Mouse (Mus musculus) heart, postnatal 10 days (tissue): ENCODE measurements around the gene Tmem88b. TPM values are rescaled to one million over a fixed set of nuclear protein-coding genes. Genes with fewer than 3 reads are reported as not detected.
A peak's percentile ranks its signal among the peaks of the same experiment; 100 is the strongest.
"Not testable (repeated sequence)": the region's sequence is repeated elsewhere in the genome, so short reads cannot be mapped to it uniquely, and the experiment has no call there.

Source experiments
- DNase-seq, 2 experiments: peaks; one replicate each; pipeline ENCODE4 v3.0.0; 2021
- intact Hi-C: fragments of 180-260 bp; cut with DNase I; formaldehyde crosslinking; loops from one replicate; pipeline ENCODE4 v1.15.1; 2025
- total RNA-seq, 2 experiments: library from RNA; stranded (reverse); gene quantifications; 2 replicates each; pipeline ENCODE4 v1.2.3; 2021

Tmem88b gene
- total RNA-seq, 2 experiments from 2014 or later = 2.0 to 2.3 TPM

DNA sequence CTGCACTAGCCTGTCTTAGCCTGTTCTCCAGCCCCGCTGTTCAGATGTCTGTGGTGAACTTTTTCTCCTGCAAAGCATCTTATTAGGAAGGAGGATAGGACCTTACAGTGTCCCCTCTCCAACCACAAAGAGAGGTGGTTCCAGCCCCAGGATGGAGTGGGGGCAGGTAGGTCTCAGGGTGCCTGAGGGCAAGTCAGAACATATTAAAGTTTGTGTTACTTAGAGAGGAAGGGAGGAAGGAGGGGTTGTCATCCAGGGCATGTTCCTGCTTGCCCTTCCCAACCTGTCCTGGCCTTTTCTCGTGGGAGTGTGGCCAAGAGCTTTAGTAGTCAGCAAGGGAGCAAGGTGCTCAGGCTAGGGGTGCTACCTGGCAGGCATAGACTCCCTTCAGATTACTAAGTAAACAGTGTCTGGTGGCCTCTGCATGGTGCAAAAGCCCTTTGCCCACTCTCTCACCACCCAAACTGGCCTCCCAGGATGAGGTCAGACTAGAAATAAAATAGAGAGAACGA is 5.0 kb upstream of the Tmem88b start:
- DNase-seq = no peak
- intact Hi-C loops = no loop called here

DNA sequence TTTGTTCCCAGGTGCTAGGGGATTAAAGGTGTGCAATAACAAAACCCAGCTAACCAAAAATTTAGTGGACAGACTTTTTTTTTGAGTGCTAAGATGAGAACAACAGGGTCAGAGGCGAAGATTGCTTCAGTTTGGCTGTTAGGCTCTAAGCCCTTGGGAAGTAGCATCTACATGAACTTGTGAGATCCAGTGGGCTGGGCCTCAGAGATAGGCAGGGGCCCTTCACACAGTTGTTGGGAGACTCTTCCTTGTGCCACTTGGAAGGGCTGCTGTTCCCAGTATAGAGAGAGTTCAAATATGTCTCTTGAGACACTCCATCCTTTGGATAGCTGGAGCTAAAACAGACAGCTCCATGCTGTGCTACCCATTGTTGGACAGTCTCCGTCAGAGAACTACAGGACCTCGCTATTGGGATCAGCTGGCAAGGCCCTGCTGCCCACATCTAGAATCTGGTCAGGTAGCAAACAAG is 4.4 kb upstream of the Tmem88b start, which contains the start of gene Ankrd65:
Gene Ankrd65, plus strand, starts transcription at position 419 of the 469 bp plus-strand sequence.
- DNase-seq = no peak
- intact Hi-C loops = no loop called here

- not testable (repeated sequence) for DNase-seq
These were observed 3.2 kb upstream of the Tmem88b start for GRCm38 (mm10) chr4:155788833-155789232.

DNA sequence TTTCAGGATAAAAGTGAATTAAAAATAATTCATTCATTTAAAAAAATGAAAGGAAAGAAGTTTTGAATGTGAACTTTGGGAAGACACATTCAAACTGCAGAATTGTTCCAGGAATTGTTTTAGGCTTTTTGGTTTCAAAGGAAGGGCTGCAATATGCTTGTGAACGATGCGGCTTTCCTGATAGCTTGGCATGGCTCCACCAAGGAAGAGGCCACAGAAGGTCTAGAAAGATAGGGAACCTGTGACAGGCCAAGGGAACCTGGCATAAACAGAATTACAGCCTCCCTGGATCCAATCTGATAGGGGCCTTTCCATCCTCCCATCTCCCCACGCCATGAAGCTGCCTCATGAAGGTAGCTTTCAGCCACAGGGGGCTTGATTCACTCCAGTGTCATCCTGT is 2.6 kb upstream of the Tmem88b start:
- intact Hi-C loops = no loop called here
- no peak for DNase-seq

More at GRCm38 (mm10) chr4:155788833-155789232, 3.2 kb upstream of the Tmem88b start:
- intact Hi-C loops = not testable (repeated sequence)

DNA sequence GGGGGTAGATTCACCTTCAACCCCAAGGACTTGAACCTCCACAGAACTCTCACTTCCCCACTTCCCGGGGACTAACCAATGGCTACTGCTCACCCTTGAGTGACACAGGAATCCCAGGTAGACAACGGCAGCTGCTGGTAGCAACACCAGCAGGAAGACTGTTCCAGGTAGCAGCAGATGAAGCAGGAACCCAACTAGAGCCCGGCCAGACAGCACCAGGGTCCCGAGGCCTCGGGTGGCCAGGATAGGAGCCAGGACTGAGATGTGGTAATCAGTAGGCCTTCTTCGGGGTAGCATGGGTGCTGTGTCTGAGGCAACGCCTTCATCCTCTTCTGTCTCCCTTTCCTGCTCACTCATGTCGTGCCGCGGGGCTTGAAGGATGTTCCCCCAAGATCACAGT is 428 bp downstream of the Tmem88b start:
- no peak for DNase-seq
- intact Hi-C loops = no loop called here

- peak; percentile 89 to 90 for DNase-seq
- intact Hi-C loops = loop anchor here (1.0 kb wide), 1 partner anchor 15 kb away; no protein-coding TSS in a partner anchor
These were observed 1.5 kb downstream of the Tmem88b start for GRCm38 (mm10) chr4:155784081-155784701.

DNA sequence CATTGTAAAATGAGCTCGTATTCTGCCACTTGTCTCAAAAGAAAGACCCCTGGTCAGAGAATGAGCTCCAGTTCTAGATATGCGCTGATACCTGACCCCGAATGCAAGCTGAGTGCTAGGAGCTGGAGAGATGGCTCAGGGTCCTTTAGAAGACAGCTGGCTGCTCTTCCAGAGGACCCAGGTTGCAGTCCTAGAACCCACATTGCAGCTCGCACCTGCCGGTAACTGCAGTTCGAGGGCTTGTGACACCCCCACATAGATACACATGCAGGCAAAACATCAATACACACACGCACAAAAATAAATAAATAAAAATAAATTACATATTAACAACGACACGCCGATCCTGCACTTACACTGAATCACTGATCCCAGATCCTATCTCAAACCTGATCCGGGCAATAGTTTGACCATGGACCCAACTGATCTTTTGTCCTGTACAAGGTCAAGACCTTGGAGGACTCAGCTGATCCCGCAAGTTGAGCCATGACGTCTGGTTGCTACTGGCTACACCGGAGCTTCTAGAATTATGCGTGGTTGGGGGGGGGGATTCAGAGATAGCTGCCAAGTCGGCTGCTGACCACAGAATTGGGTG is 2.1 kb downstream of the Tmem88b start:
- DNase-seq = peak in 1 of 2 experiments; percentile 26
- intact Hi-C loops = loop anchor here (1.0 kb wide), 1 partner anchor 14 kb away; no protein-coding TSS in a partner anchor

GRCm38 (mm10) chr4:155780895-155781294 is 4.8 kb downstream of the Tmem88b start:
- peak; percentile 86 for DNase-seq
- intact Hi-C loops = no loop called here

DNA sequence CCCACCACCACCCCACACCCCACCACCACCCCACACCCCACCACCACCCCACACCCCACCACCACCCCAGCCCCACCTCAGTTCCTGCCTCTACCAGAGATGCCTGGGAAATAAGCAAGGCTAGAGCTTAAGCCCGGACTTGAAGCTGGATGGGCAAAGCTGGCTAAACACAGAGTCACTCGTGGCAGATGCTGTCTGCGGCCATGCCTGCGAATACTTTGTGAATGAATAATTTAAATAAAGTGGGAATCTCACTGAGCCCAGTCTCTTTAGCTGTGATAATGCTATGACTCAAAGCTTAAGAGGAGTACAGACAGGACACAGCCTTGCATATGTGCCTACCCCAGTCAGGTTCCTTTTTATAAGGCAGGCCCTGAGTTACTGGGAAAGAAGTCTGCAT is 6.2 kb downstream of the Tmem88b start:
- no peak for DNase-seq
- intact Hi-C loops = loop anchor here (10.0 kb wide), 1 partner anchor 295 kb away; no protein-coding TSS in a partner anchor

DNA sequence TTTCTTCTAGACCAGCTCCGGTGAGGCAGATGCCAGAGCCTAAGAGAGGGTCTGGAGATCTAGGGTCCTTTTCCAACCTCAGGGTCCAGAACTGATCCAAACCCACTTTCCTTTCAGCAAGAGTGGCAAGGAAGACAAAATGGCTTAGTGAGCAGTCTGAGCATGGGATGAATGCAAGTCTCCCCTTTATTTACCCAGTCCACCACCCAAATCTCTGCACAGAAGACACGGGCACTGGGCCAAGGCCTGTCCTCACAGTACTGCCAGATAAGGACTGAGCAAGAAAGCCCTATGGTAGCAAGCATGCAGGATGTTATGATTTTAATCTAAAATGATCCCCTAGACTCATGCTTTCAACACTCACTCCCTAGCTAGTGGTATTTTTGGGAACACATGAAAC is 7.9 kb downstream of the Tmem88b start:
- DNase-seq = peak in 1 of 2 experiments; percentile 32
- intact Hi-C loops = loop anchor here (10.0 kb wide), 1 partner anchor 293 kb away; no protein-coding TSS in a partner anchor

DNA sequence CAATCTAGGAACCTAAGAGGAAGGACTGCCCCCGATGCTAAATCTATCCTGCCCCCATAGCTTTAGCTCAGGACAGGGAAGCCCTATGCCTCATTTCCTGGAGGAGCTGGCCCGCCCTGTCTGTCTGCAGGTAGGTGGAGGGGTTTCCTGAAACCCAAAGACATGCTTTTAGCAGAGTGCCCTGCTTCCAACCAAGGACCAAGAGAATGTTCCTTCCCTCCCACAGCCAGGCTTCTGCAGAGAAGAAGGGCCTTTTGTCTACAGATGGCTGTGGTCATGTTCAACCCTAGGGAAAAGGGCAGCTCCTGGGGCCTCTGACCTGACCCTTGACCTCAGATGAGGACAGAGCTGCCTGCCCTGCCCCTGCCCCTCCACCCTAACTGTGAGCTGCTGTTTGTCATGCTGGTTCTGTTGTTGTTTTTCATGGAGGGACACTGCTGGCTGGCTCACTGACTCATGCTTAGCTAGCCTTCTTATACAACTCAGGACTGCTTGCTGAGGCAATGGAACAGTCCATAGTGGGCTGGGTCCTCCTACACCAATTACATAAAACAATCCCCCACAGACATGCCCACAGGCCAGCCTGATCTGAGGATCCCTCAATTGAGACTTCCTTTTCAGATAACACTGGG is 8.9 kb downstream of the Tmem88b start:
- intact Hi-C loops = loop anchor here (10.0 kb wide), 1 partner anchor 292 kb away; no protein-coding TSS in a partner anchor
- DNase-seq = no peak

GRCm38 (mm10) chr4:155775855-155776254 is 9.8 kb downstream of the Tmem88b start:
- peak; percentile 60 to 63 for DNase-seq
- intact Hi-C loops = loop anchor here (10.0 kb wide), 1 partner anchor 291 kb away; no protein-coding TSS in a partner anchor

GRCm38 (mm10) chr4:155774971-155775740 is 10.5 kb downstream of the Tmem88b start:
- intact Hi-C loops = loop anchor here (10.0 kb wide), 1 partner anchor 290 kb away; no protein-coding TSS in a partner anchor
- DNase-seq = peak; percentile 83 to 85

DNA sequence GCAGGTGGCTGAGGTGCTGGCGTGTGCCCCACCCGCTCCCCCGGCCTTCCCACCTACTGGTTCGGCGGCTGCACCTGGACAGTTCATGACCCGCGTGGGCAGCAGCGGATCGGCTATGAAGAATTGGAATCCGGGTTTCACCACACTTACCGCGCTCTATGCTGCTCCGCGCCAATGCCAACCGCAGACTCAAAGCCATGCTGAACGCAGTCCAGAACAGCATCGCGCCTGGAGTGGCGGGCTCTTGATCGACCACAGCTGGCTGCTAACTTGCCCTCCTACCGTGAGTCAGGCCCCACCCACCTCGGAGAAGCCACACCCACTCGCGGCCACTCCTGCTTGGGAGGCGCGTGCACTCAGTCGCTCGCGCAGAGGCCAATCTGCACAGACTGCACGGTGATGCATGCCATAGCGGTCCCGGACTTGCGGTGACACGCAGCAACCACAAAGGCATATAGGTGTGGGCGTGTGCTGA is 11.4 kb downstream of the Tmem88b start, which contains the start of gene Vwa1:
Gene Vwa1, minus strand, starts transcription at position 419 of the 475 bp plus-strand sequence.
- peak; percentile 91 to 94 for DNase-seq
- intact Hi-C loops = loop anchor here (10.0 kb wide), 1 partner anchor 290 kb away; no protein-coding TSS in a partner anchor

DNA sequence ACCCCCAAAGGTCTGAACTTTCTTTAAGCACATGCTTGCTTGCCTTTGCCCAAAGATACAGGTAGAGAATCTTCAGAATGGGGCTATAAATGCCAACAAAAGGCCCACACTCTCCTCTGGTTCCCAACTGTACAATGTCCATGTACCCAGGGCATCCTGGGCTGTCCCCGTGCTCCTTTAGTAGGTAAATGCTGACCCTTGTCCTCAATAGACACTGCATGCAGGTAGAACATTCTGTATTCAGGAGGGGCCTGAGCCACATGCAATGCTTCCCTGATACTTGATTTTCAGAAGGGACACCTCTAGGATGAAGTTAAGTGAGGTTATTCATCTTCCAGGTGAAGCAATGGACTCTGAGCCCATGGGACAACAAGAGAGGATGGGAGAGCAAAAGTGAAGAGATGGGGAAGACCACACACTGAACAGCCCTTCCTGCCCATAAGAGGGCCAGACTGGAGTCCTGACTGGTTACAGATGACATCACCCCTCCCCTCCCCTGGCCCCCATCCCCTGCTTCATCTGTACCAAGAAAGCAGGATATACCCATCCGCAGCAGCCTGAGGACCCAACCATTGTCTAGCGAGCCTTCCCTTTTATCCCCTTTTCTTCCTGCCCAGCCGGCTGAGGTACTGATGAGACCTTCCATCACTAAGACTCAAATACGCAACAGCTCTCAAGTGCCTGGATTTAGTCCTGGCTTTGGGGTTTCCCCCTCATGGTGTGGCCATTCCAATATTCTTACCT is 12.2 kb downstream of the Tmem88b start:
- no peak for DNase-seq
- intact Hi-C loops = loop anchor here (10.0 kb wide), 1 partner anchor 289 kb away; no protein-coding TSS in a partner anchor

- intact Hi-C loops = loop anchor here (10.0 kb wide), 1 partner anchor 288 kb away; no protein-coding TSS in a partner anchor
- no peak for DNase-seq
These were observed 12.9 kb downstream of the Tmem88b start for GRCm38 (mm10) chr4:155772786-155773185.

- intact Hi-C loops = loop anchor here (10.0 kb wide), 1 partner anchor 287 kb away; no protein-coding TSS in a partner anchor
- no peak for DNase-seq
These were observed 14.0 kb downstream of the Tmem88b start for GRCm38 (mm10) chr4:155771706-155772105.

- DNase-seq = no peak
- intact Hi-C loops = loop anchor here (1.0 to 10.0 kb wide), 2 partner anchors 49 to 286 kb away; no protein-coding TSS in a partner anchor
These were observed 15.0 kb downstream of the Tmem88b start for GRCm38 (mm10) chr4:155770626-155771025.
